Comparison of ENCODE assay signal across 9 mouse cellular contexts in the genomic region with DNA sequence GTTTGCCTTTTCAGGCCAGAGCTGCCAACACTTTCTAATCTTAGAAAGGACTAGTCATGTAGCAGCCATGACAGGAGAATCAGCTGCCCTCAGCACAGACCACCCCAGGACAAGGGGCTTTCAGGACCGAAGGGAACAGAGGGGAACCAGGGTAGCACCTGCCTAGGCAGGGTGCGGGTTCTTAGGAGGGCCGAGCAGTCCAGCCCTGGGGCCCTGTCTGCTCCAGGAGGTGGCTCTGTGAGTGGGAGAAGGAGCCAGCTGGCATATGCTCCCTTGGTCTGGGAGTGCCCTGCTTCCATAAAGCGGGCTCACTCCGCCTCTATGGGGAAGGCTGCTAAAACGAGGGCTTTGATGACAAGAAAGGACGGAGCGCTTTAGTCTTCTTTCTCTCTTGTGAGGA. TPM values are rescaled to one million over a fixed set of nuclear protein-coding genes. Genes with fewer than 3 reads are reported as not detected.
DNase-seq lines count a peak whose midpoint lies in the region; ATAC-seq and TF ChIP-seq lines count a peak whose summit lies in the region.
"Had no signal": no experiment of that assay in that cellular context is flagged by ENCODE, and none has a peak within 500 bp of the region (broad histone marks: within the 10 kb centered on the region; RNA-seq: fewer than 3 reads in every experiment).

No protein-coding gene starts in this region.

- TF ChIP-seq CTCF in heart, postnatal 0 days (IDR thresholded peaks at IDR 0.05; ENCODE audit: low read depth): no peak

- H3K9ac ChIP-seq in hindbrain, embryonic 14.5 days: no peak overlapping the region
- no peak overlapping the region for H3K9ac ChIP-seq in heart, postnatal 0 days (replicated peaks; ENCODE audit: low read depth, low read length)
- no peak overlapping the region for H3K9ac ChIP-seq in kidney, embryonic 14.5 days (ENCODE audit: low read depth, low read length)

- TF ChIP-seq EP300 in heart, postnatal 0 days (IDR thresholded peaks at IDR 0.05; ENCODE audit: low read depth): no peak

- ATAC-seq in hindbrain, embryonic 14.5 days (ENCODE audit: low FRiP score): no peak
- peak; percentile 52; the same call in 1 of the 2 replicates for ATAC-seq in heart, postnatal 0 days (ENCODE audit: insufficient read depth, low read depth)
- no peak for ATAC-seq in megakaryocyte-erythroid progenitor cell, adult 5-6 weeks (replicated peaks; ENCODE audit: low FRiP score, low TSS enrichment, poor library complexity, severe bottlenecking)
- ATAC-seq in kidney, embryonic 14.5 days (ENCODE audit: low FRiP score, low TSS enrichment): no peak

- no peaks in the 10 kb centered on the region; the same call in 1 of the 2 replicates for H3K36me3 ChIP-seq in hindbrain, embryonic 10.5 days
- H3K36me3 ChIP-seq in hindbrain, embryonic 14.5 days (replicated peaks; ENCODE audit: control insufficient read depth, insufficient read depth): peaks cover 24% of the 10 kb centered on the region
- H3K36me3 ChIP-seq in heart, postnatal 0 days (replicated peaks; ENCODE audit: control insufficient read depth, insufficient read depth, low read length): peaks cover 27% of the 10 kb centered on the region
- H3K36me3 ChIP-seq in kidney, embryonic 14.5 days (ENCODE audit: control insufficient read depth, insufficient read depth, low read length): no peaks in the 10 kb centered on the region; the same call in 1 of the 2 replicates

- H3K9me3 ChIP-seq in hindbrain, embryonic 10.5 days: no peaks in the 10 kb centered on the region
- H3K9me3 ChIP-seq in hindbrain, embryonic 14.5 days (ENCODE audit: control insufficient read depth, low read length): no peaks in the 10 kb centered on the region
- no peaks in the 10 kb centered on the region for H3K9me3 ChIP-seq in heart, postnatal 0 days (replicated peaks; ENCODE audit: control insufficient read depth, low read length)
- H3K9me3 ChIP-seq in kidney, embryonic 14.5 days (ENCODE audit: control insufficient read depth, low read length): no peaks in the 10 kb centered on the region

- no peaks in the 10 kb centered on the region for H3K27me3 ChIP-seq in hindbrain, embryonic 10.5 days (ENCODE audit: insufficient read depth, poor library complexity, severe bottlenecking)
- H3K27me3 ChIP-seq in hindbrain, embryonic 14.5 days (ENCODE audit: control insufficient read depth, insufficient read depth, low read length): no peaks in the 10 kb centered on the region
- H3K27me3 ChIP-seq in heart, postnatal 0 days (ENCODE audit: control insufficient read depth, insufficient read depth, low read length): no peaks in the 10 kb centered on the region
- H3K27me3 ChIP-seq in kidney, embryonic 14.5 days (ENCODE audit: control insufficient read depth, insufficient read depth, low read length): no peaks in the 10 kb centered on the region
- H3K27me3 ChIP-seq: CH12.LX had no signal

- H3K4me1 ChIP-seq in hindbrain, embryonic 10.5 days (replicated peaks): peaks cover 50% of the 10 kb centered on the region
- no peaks in the 10 kb centered on the region; the same call in 1 of the 2 replicates for H3K4me1 ChIP-seq in hindbrain, embryonic 14.5 days (replicated peaks; ENCODE audit: control insufficient read depth, insufficient read depth, low read length)
- H3K4me1 ChIP-seq in heart, postnatal 0 days (ENCODE audit: control insufficient read depth, insufficient read depth): peaks cover 22% of the 10 kb centered on the region
- H3K4me1 ChIP-seq in kidney, embryonic 14.5 days (ENCODE audit: control insufficient read depth, insufficient read depth, low read length): peaks cover 12% of the 10 kb centered on the region; the same call in 1 of the 2 replicates

- no peak for DNase-seq in hindbrain, embryonic 10.5 days (ENCODE audit: low spot score)
- no peak for DNase-seq in hindbrain, embryonic 14.5 days (ENCODE audit: low spot score)
- DNase-seq in thymus, postnatal 4 days: peak; percentile 62
- no peak for DNase-seq in thymus, postnatal 10 days (ENCODE audit: low spot score in 2 of 2)
- DNase-seq in heart, postnatal 0 days (ENCODE audit: low spot score): no peak
- DNase-seq in embryo, embryonic 10.5 days (ENCODE audit: low spot score): no peak

- H3K4me3 ChIP-seq in hindbrain, embryonic 10.5 days: no peak overlapping the region
- H3K4me3 ChIP-seq in hindbrain, embryonic 14.5 days (replicated peaks; ENCODE audit: low read length): no peak overlapping the region
- H3K4me3 ChIP-seq in heart, postnatal 0 days (ENCODE audit: low read depth, low read length): no peak overlapping the region
- no peak overlapping the region for H3K4me3 ChIP-seq in kidney, embryonic 14.5 days (ENCODE audit: low read length)

- no peak overlapping the region for H3K4me2 ChIP-seq in hindbrain, embryonic 14.5 days (replicated peaks)
- H3K4me2 ChIP-seq in heart, postnatal 0 days (ENCODE audit: low read depth, low read length): no peak overlapping the region
- H3K4me2 ChIP-seq in kidney, embryonic 14.5 days (replicated peaks; ENCODE audit: low read depth, low read length): no peak overlapping the region

- H3K27ac ChIP-seq in hindbrain, embryonic 10.5 days: peak overlapping the region; percentile 40; the same call in 1 of the 2 replicates
- H3K27ac ChIP-seq in hindbrain, embryonic 14.5 days: no peak overlapping the region
- H3K27ac ChIP-seq in heart, postnatal 0 days (ENCODE audit: low read depth): peak overlapping the region; percentile 93
- H3K27ac ChIP-seq in kidney, embryonic 14.5 days (ENCODE audit: low read depth, low read length): no peak overlapping the region

- 76% methylated on average over 8 of the region's 8 CpGs for WGBS in hindbrain, embryonic 10.5 days
- WGBS in hindbrain, embryonic 14.5 days: 57% methylated on average over 8 of the region's 8 CpGs
- WGBS in heart, postnatal 0 days: 45% methylated on average over 8 of the region's 8 CpGs
- WGBS in kidney, embryonic 14.5 days: 72% methylated on average over 8 of the region's 8 CpGs

RNA-seq across cellular contexts. Expression of gene Srebf1, which starts 10.9 kb away (rescaled TPM):
- 45.0 and 55.8 TPM in 2 replicates for polyA plus RNA-seq in hindbrain, embryonic 10.5 days (2016; fragmentation: Nextera tagmentation; extraction: Ambion mirVana)
- polyA plus RNA-seq in hindbrain, embryonic 14.5 days (2014; fragmentation: Nextera tagmentation; extraction: Ambion mirVana): 37.3 and 40.3 TPM in 2 replicates
- 77.2 and 81.7 TPM in 2 replicates for total RNA-seq in heart, postnatal 0 days (2014; rRNA removed; ENCODE audit: low replicate concordance)
- 29.9 and 31.0 TPM in 2 replicates for polyA plus RNA-seq in heart, postnatal 0 days (2015; fragmentation: Nextera tagmentation; extraction: Ambion mirVana)
- 73.1 and 92.3 TPM in 2 replicates for total RNA-seq in megakaryocyte-erythroid progenitor cell, adult 5-6 weeks (2014; fragmentation: Nextera tagmentation)
- total RNA-seq in megakaryocyte-erythroid progenitor cell, adult 5-6 weeks (2017): 32.3 and 80.9 TPM in 2 replicates
- polyA plus RNA-seq in kidney, embryonic 14.5 days (2014; fragmentation: Nextera tagmentation; extraction: Ambion mirVana): 58.8 and 60.1 TPM in 2 replicates

Comparison
In these comparisons a context has a peak if more than half of its experiments do, and no peak if none do; other contexts are left out.
1. H3K27ac ChIP-seq: peak in hindbrain, embryonic 10.5 days (single experiment) and heart, postnatal 0 days (single experiment); none in hindbrain, embryonic 14.5 days (single experiment) and kidney, embryonic 14.5 days (single experiment).